Mouse (Mus musculus): Measurements from ENCODE around the gene Dclk2. TPM values are rescaled to one million over a fixed set of nuclear protein-coding genes. Genes with fewer than 3 reads are reported as not detected.
A peak's percentile ranks its signal among the peaks of the same experiment; 100 is the strongest.

Dclk2 gene
- polyA plus RNA-seq, 1 experiment from 2014 or later: 4.6 TPM

DNA sequence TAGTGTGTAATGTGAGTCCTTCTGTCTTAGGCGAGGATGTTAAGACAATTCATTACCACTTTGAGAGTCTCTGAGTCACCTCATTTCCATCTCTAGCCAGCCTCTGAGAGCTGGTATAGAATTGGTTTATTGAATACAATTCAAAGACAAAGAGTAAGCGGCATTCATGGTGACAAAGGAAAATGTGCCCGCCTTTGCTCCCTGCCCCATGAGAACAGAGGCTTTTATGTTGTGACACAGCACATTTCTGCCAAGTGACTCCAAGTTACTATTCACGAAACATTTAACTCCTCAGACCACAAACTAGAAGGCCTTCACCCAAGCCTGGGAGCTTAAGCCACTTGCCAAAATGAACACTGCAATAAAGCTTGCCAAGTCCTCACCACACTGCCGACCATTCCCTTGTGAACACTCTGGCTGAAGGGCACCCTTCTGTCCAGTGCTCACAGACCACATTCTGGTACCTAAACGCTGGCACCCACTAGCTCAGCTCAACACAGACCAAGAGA is 47.5 kb downstream of the Dclk2 start:
- Histone ChIP-seq H3K36me3 (ENCODE audit: control insufficient read depth, insufficient read depth, low read length) (no peaks in the 10 kb centered on the region), H3K27ac (ENCODE audit: low read length) (no peak overlapping the region), H3K4me2 (ENCODE audit: low read depth, low read length) (no peak overlapping the region), H3K27me3 (ENCODE audit: control insufficient read depth, insufficient read depth, low read length) (no peaks in the 10 kb centered on the region), H3K4me3 (replicated peaks; ENCODE audit: low read length) (no peak overlapping the region), H3K4me1 (ENCODE audit: control insufficient read depth, insufficient read depth, low read length) (0 out of 2 replicates have a peak, but pooled peaks cover 2% of the 10 kb centered on the region), H3K9me3 (replicated peaks; ENCODE audit: control insufficient read depth, low read length) (no peaks in the 10 kb centered on the region), H3K9ac (ENCODE audit: low read length) (no peak overlapping the region)
- no peak for ATAC-seq (ENCODE audit: insufficient read depth, low FRiP score)
- WGBS: 83% methylated on average over 6 of the region's 6 CpGs

DNA sequence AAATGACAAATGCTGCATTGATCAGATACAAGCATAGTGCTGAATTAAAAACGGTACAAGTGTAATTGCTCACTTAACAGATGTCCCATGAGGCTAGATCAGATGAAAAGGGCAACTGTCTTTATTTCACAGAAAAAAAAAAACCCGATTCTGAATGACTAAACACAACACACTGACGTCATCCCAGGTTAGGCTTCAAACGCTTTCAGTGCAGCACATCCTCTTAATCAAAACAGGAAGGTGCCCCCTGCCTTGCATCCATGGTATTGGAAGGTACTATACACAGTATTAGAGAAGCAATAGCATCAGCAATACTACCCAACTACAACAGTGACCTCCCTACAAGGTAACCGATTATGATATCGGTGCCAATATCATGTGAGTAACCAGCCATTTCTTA is 49.7 kb downstream of the Dclk2 start:
- H3K27ac ChIP-seq (ENCODE audit: low read length): no peak overlapping the region
- 0 out of 2 replicates have a peak, but pooled peaks cover 2% of the 10 kb centered on the region for H3K4me1 ChIP-seq (ENCODE audit: control insufficient read depth, insufficient read depth, low read length)
- ATAC-seq (ENCODE audit: insufficient read depth, low FRiP score): no peak
- H3K27me3 ChIP-seq (ENCODE audit: control insufficient read depth, insufficient read depth, low read length): no peaks in the 10 kb centered on the region
- no peak overlapping the region for H3K4me3 ChIP-seq (replicated peaks; ENCODE audit: low read length)
- no peak overlapping the region for H3K4me2 ChIP-seq (ENCODE audit: low read depth, low read length)
- no peak overlapping the region for H3K9ac ChIP-seq (ENCODE audit: low read length)
- no peaks in the 10 kb centered on the region for H3K36me3 ChIP-seq (ENCODE audit: control insufficient read depth, insufficient read depth, low read length)
- no peaks in the 10 kb centered on the region for H3K9me3 ChIP-seq (replicated peaks; ENCODE audit: control insufficient read depth, low read length)
- WGBS: 80% methylated on average over 6 of the region's 6 CpGs

DNA sequence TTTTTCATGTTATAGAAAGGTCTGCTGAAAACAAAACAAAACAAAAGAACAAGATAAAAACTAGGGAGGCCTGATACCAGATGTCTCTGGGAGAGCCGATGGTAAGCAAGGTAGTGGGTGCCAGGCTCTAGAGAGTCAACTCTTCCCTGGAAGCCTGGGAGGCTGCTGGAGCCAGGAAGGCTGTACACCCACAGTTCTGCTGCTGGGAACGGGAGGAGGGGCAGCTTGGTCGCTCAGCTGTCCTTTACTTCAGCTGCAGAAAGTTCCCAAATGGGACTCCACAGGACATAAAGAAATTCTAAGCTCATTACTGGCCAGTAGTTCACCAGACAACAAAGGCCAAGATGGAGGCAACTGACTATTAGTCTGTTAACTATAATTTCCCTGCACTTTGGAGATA is 50.2 kb downstream of the Dclk2 start:
- Histone ChIP-seq H3K4me2 (ENCODE audit: low read depth, low read length) (no peak overlapping the region), H3K36me3 (ENCODE audit: control insufficient read depth, insufficient read depth, low read length) (no peaks in the 10 kb centered on the region), H3K9me3 (replicated peaks; ENCODE audit: control insufficient read depth, low read length) (no peaks in the 10 kb centered on the region), H3K4me3 (replicated peaks; ENCODE audit: low read length) (no peak overlapping the region), H3K9ac (ENCODE audit: low read length) (no peak overlapping the region), H3K27me3 (ENCODE audit: control insufficient read depth, insufficient read depth, low read length) (no peaks in the 10 kb centered on the region), H3K27ac (ENCODE audit: low read length) (no peak overlapping the region), H3K4me1 (ENCODE audit: control insufficient read depth, insufficient read depth, low read length) (0 out of 2 replicates have a peak, but pooled peaks cover 2% of the 10 kb centered on the region)
- WGBS: 68% methylated on average over 3 of the region's 3 CpGs
- no peak for ATAC-seq (ENCODE audit: insufficient read depth, low FRiP score)

DNA sequence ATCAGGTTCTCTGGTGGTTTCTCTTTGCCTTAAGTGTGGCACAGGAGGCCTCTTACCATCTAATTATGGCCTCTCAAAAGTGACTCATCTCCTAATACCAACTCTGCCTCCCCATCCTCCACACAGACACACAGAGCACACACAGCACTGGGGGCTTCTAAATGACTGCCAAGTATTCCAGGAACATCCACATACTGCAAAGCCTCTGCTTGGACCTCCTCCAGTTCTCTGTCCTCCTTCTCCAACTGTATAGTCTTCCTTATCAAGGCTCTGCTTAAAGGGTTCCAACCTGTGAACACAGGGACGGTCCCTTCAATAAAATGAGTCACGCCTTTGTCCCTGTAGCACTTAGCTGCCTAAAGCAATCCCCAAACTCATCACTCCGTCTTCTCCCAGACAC is 51.9 kb downstream of the Dclk2 start:
- Histone ChIP-seq H3K4me2 (ENCODE audit: low read depth, low read length) (no peak overlapping the region), H3K36me3 (ENCODE audit: control insufficient read depth, insufficient read depth, low read length) (no peaks in the 10 kb centered on the region), H3K27ac (ENCODE audit: low read length) (no peak overlapping the region), H3K9ac (ENCODE audit: low read length) (no peak overlapping the region), H3K4me1 (ENCODE audit: control insufficient read depth, insufficient read depth, low read length) (0 out of 2 replicates have a peak, but pooled peaks cover 2% of the 10 kb centered on the region), H3K9me3 (replicated peaks; ENCODE audit: control insufficient read depth, low read length) (no peaks in the 10 kb centered on the region), H3K27me3 (ENCODE audit: control insufficient read depth, insufficient read depth, low read length) (no peaks in the 10 kb centered on the region), H3K4me3 (replicated peaks; ENCODE audit: low read length) (no peak overlapping the region)
- WGBS: 66% methylated on average over 3 of the region's 3 CpGs
- ATAC-seq (ENCODE audit: insufficient read depth, low FRiP score): no peak

DNA sequence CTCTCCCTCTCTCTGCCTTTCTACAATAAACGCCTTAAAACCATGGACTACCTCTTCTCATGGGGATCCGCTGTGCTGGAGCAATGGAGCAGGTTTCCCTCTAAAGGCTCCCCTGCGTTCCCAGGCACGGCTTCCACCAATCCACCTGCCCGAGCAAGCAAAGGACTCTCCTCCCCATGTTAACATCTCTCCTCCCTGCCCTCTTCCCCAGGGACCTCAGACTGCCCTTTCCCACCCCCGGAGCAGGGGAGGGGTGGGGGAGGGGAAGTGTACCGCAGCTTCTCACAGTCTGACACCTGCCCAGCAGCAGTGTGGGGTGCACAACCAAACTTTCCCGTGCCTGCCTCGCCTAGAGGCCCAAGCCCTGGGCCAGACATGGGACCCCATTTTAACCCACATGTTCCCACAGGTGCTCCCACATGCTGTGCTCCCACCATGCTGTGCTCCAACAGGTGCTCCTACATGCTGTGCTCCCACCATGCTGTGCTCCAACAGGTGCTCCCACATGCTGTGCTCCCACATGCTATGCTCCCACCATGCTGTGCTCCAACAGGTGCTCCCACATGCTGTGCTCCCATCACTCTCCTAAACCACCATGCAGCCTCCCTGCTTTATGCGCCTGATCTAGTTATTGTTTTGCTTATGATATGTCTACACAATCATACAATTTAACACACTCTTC is 57.2 kb downstream of the Dclk2 start:
- Histone ChIP-seq H3K4me3 (replicated peaks; ENCODE audit: low read length) (no peak overlapping the region), H3K9ac (ENCODE audit: low read length) (no peak overlapping the region)

DNA sequence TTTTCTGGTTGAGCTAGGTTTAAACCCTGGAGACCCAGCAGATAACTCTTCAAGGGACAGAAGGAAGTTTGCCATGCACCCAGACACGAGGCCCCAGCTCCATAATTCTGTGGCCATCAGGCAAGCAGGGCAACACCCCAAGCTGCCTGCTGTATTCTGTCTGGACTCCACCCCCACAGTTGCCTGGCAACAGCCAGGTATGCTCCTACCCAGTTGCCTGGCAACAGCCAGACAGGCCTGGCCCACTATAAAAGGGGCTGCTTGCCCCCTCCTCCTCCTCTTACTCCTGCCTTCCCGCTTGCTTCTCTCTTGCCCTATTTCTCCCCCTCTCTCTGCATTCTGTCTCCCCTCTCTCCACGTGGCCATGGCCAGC is 57.7 kb downstream of the Dclk2 start:
- peak; percentile 56; the same call in 1 of the 2 replicates for ATAC-seq (ENCODE audit: insufficient read depth, low FRiP score)
- no peak overlapping the region for H3K9ac ChIP-seq (ENCODE audit: low read length)
- 7% methylated on average over 3 of the region's 3 CpGs for WGBS
- H3K27ac ChIP-seq (ENCODE audit: low read length): no peak overlapping the region
- H3K9me3 ChIP-seq (replicated peaks; ENCODE audit: control insufficient read depth, low read length): no peaks in the 10 kb centered on the region
- H3K4me1 ChIP-seq (ENCODE audit: control insufficient read depth, insufficient read depth, low read length): no peaks in the 10 kb centered on the region; the same call in 1 of the 2 replicates
- no peaks in the 10 kb centered on the region for H3K27me3 ChIP-seq (ENCODE audit: control insufficient read depth, insufficient read depth, low read length)
- H3K36me3 ChIP-seq (ENCODE audit: control insufficient read depth, insufficient read depth, low read length): no peaks in the 10 kb centered on the region
- no peak overlapping the region for H3K4me3 ChIP-seq (replicated peaks; ENCODE audit: low read length)
- H3K4me2 ChIP-seq (ENCODE audit: low read depth, low read length): no peak overlapping the region

More for the DNA sequence above, 57.2 kb downstream of the Dclk2 start:
- no peak overlapping the region for H3K4me2 ChIP-seq (ENCODE audit: low read depth, low read length)
- H3K4me1 ChIP-seq (ENCODE audit: control insufficient read depth, insufficient read depth, low read length): peaks cover under 1% of the 10 kb centered on the region; the same call in 1 of the 2 replicates
- H3K9me3 ChIP-seq (replicated peaks; ENCODE audit: control insufficient read depth, low read length): no peaks in the 10 kb centered on the region
- H3K27me3 ChIP-seq (ENCODE audit: control insufficient read depth, insufficient read depth, low read length): no peaks in the 10 kb centered on the region
- no peaks in the 10 kb centered on the region for H3K36me3 ChIP-seq (ENCODE audit: control insufficient read depth, insufficient read depth, low read length)
- peak; percentile 33; the same call in 1 of the 2 replicates for ATAC-seq (ENCODE audit: insufficient read depth, low FRiP score)
- H3K27ac ChIP-seq (ENCODE audit: low read length): no peak overlapping the region
- WGBS: 25% methylated on average over 10 of the region's 10 CpGs

DNA sequence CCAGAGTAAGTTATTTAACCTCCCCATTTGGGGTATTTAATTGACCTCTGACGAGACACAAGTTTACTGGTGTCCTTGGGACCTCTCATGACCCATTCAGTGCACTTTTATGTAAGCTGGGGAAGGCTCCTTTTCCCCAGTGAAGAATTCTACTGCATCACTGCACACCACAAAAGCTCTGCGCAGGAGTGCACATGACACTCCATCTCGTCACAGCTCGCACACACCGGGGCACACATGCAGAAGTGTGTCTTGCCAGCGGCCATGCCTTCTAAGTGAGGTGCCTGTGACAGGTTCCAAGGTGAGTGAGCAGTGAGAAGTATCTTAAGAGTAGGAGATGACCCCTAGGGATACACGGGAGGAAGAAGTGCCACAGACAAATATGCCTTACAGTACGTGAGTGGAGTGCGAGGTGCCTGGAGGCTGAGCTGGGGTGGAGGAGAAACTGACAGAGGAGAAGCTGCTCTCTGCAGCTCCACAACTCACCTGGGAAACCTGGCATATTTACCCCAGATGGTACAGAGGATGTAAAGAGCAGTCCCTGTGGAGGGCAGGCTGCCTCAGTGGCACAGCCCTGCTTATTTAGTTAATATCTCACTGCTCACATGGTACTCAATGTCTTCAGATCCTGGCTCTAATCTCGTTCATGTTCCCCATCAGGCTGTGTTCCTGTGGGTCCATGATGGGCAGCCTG is 58.3 kb downstream of the Dclk2 start:
- H3K4me3 ChIP-seq (replicated peaks; ENCODE audit: low read length): no peak overlapping the region
- H3K27me3 ChIP-seq (ENCODE audit: control insufficient read depth, insufficient read depth, low read length): no peaks in the 10 kb centered on the region
- 70% methylated on average over 10 of the region's 10 CpGs for WGBS
- no peaks in the 10 kb centered on the region for H3K36me3 ChIP-seq (ENCODE audit: control insufficient read depth, insufficient read depth, low read length)
- ATAC-seq (ENCODE audit: insufficient read depth, low FRiP score): no peak
- H3K27ac ChIP-seq (ENCODE audit: low read length): no peak overlapping the region
- no peak overlapping the region for H3K4me2 ChIP-seq (ENCODE audit: low read depth, low read length)
- no peaks in the 10 kb centered on the region; the same call in 1 of the 2 replicates for H3K4me1 ChIP-seq (ENCODE audit: control insufficient read depth, insufficient read depth, low read length)
- no peaks in the 10 kb centered on the region for H3K9me3 ChIP-seq (replicated peaks; ENCODE audit: control insufficient read depth, low read length)
- no peak overlapping the region for H3K9ac ChIP-seq (ENCODE audit: low read length)

DNA sequence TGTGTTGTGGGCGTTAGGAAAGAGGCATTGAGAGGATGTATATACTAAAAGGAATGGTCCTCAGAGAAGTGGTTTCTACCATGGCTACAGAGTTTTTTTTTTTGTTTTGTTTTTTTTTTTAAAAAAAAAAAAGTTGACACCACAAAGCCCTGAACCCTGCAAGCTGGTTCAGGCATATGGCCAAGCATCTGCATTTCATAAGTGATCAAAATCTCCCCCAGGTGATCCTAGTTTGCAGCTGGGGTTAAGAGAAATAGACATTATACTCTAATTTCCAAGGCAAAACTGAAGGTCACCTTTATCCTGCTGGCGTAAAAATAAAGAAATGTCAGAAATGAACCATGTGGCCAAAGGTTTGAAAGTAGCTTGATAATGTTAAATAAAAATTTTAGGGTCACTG is 60.9 kb downstream of the Dclk2 start:
- H3K4me1 ChIP-seq (ENCODE audit: control insufficient read depth, insufficient read depth, low read length): no peaks in the 10 kb centered on the region; the same call in 1 of the 2 replicates
- H3K36me3 ChIP-seq (ENCODE audit: control insufficient read depth, insufficient read depth, low read length): no peaks in the 10 kb centered on the region
- H3K4me3 ChIP-seq (replicated peaks; ENCODE audit: low read length): no peak overlapping the region
- no peak overlapping the region for H3K27ac ChIP-seq (ENCODE audit: low read length)
- no peak for ATAC-seq (ENCODE audit: insufficient read depth, low FRiP score)
- WGBS: 87% methylated on average over 2 of the region's 2 CpGs
- no peaks in the 10 kb centered on the region for H3K27me3 ChIP-seq (ENCODE audit: control insufficient read depth, insufficient read depth, low read length)
- no peak overlapping the region for H3K4me2 ChIP-seq (ENCODE audit: low read depth, low read length)
- H3K9ac ChIP-seq (ENCODE audit: low read length): no peak overlapping the region
- H3K9me3 ChIP-seq (replicated peaks; ENCODE audit: control insufficient read depth, low read length): no peaks in the 10 kb centered on the region

DNA sequence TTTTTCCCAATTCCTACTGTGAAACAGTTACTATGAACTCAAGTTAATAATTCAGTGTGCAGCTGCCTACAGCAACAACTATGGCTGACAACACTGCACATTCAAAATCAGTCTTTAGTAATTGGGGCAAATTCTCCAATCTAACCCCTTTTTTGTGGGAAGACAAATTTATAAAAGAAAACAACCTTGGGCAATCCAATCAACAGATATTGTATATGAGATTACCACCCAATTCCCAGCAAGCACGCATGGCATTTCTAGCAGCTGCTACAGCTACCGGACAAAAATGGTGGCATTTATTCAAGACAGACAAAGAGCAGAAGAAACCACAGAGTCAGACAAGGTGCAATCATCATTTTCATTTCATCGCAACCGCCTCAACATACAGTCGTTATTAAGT is 62.0 kb downstream of the Dclk2 start:
- no peaks in the 10 kb centered on the region for H3K9me3 ChIP-seq (replicated peaks; ENCODE audit: control insufficient read depth, low read length)
- ATAC-seq (ENCODE audit: insufficient read depth, low FRiP score): no peak
- H3K9ac ChIP-seq (ENCODE audit: low read length): no peak overlapping the region
- no peak overlapping the region for H3K4me3 ChIP-seq (replicated peaks; ENCODE audit: low read length)
- no peaks in the 10 kb centered on the region for H3K36me3 ChIP-seq (ENCODE audit: control insufficient read depth, insufficient read depth, low read length)
- no peak overlapping the region for H3K27ac ChIP-seq (ENCODE audit: low read length)
- H3K4me2 ChIP-seq (ENCODE audit: low read depth, low read length): no peak overlapping the region
- no peaks in the 10 kb centered on the region for H3K27me3 ChIP-seq (ENCODE audit: control insufficient read depth, insufficient read depth, low read length)
- H3K4me1 ChIP-seq (ENCODE audit: control insufficient read depth, insufficient read depth, low read length): no peaks in the 10 kb centered on the region; the same call in 1 of the 2 replicates
- WGBS: 86% methylated on average over 5 of the region's 5 CpGs

Data from stomach, embryonic 16.5 days (tissue).